Mouse (Mus musculus) kidney, embryonic 14.5 days (tissue): ENCODE results near the gene Cers4. TPM values are rescaled to one million over a fixed set of nuclear protein-coding genes. Genes with fewer than 3 reads are reported as not detected.

Source experiments
- ATAC-seq: fragments of 200-750 bp; cut with Nextera tagmentation; 2 replicates; pipeline ENCODE4 v1.8.0; 2017; ENCODE audit warnings: moderate number of reproducible peaks, mild to moderate bottlenecking, moderate TSS enrichment, moderate library complexity; ENCODE audit not compliant: low FRiP score, low TSS enrichment
- H3K27ac ChIP-seq: fragments of 300-500 bp; sonication (generic); 2 replicates; pipeline ENCODE4 v1.5.1; 2014; ENCODE audit warnings: low read depth, mild to moderate bottlenecking, low read length, moderate library complexity, mixed read lengths
- H3K27me3 ChIP-seq: fragments of 300-500 bp; sonication (generic); 2 replicates; pipeline ENCODE4 v1.6.1; 2014; ENCODE audit warnings: mild to moderate bottlenecking, low read length; ENCODE audit not compliant: control insufficient read depth, insufficient read depth
- H3K36me3 ChIP-seq: fragments of 300-500 bp; sonication (generic); 2 replicates; pipeline ENCODE4 v1.6.1; 2014; ENCODE audit warnings: low read length, mixed read lengths; ENCODE audit not compliant: control insufficient read depth, insufficient read depth
- H3K4me1 ChIP-seq: fragments of 300-500 bp; sonication (generic); 2 replicates; pipeline ENCODE4 v1.6.1; 2014; ENCODE audit warnings: low read length, mixed read lengths; ENCODE audit not compliant: control insufficient read depth, insufficient read depth
- H3K4me2 ChIP-seq: fragments of 300-500 bp; sonication (generic); replicated peaks from 2 replicates; pipeline ENCODE4 v1.6.1; 2014; ENCODE audit warnings: low read depth, mild to moderate bottlenecking, low read length
- H3K4me3 ChIP-seq: fragments of 300-500 bp; sonication (generic); 2 replicates; pipeline ENCODE4 v1.5.1; 2014; ENCODE audit warnings: mild to moderate bottlenecking, low read length
- H3K9ac ChIP-seq: fragments of 300-500 bp; sonication (generic); 2 replicates; pipeline ENCODE4 v1.6.1; 2014; ENCODE audit warnings: low read depth, mild to moderate bottlenecking, low read length, moderate library complexity
- H3K9me3 ChIP-seq: fragments of 300-500 bp; sonication (generic); 2 replicates; pipeline ENCODE4 v1.6.1; 2016; ENCODE audit warnings: low read length; ENCODE audit not compliant: control insufficient read depth
- WGBS: fragments of 180-500 bp; shearing (Covaris S2); extraction: QIAGEN DNeasy Blood & Tissue Kit; methylation state at CpG from one replicate; pipeline ENCODE4 v1.1.7; 2014; 5-methylcytosine and 5-hydroxymethylcytosine counted together
- polyA plus RNA-seq: library from polyadenylated mRNA; unstranded; fragments of >200 nt; fragmentation: Nextera tagmentation; extraction: Ambion mirVana; gene quantifications from 2 replicates; pipeline ENCODE4 v1.2.1, GENCODE M21; 2014

The Cers4 gene
- 14.2 and 18.1 TPM in 2 replicates for polyA plus RNA-seq

GRCm38 (mm10) chr8:4492851-4493685 is at the start of gene Cers4:
Gene Cers4 (plus strand): TSS chr8:4493026.
- under 1% methylated on average over 39 of the region's 39 CpGs for WGBS
- ATAC-seq: peak; percentile 96

GRCm38 (mm10) chr8:4458165-4458564 is 34.7 kb upstream of the Cers4 start:
- H3K36me3 ChIP-seq: no peaks in the 10 kb centered on the region
- no peak overlapping the region for H3K4me2 ChIP-seq
- no peak overlapping the region for H3K27ac ChIP-seq
- no peak overlapping the region for H3K9ac ChIP-seq
- no peaks in the 10 kb centered on the region for H3K27me3 ChIP-seq
- no peaks in the 10 kb centered on the region for H3K9me3 ChIP-seq
- no peak overlapping the region for H3K4me3 ChIP-seq
- WGBS: 88% methylated on average over 2 of the region's 2 CpGs
- H3K4me1 ChIP-seq: no peaks in the 10 kb centered on the region
- ATAC-seq: no peak

More at GRCm38 (mm10) chr8:4492851-4493685, at the start of gene Cers4:
- no peaks in the 10 kb centered on the region for H3K27me3 ChIP-seq
- peak within 1 kb of the TSS; percentile 65 for H3K9ac ChIP-seq
- H3K9me3 ChIP-seq: no peaks in the 10 kb centered on the region
- peak within 1 kb of the TSS; percentile 64 for H3K4me3 ChIP-seq
- H3K4me1 ChIP-seq: no peaks in the 10 kb centered on the region
- no peaks in the 10 kb centered on the region for H3K36me3 ChIP-seq
- H3K27ac ChIP-seq: peak within 1 kb of the TSS; percentile 27; the same call in 1 of the 2 replicates
- peak within 1 kb of the TSS; percentile 73 for H3K4me2 ChIP-seq

- no peak overlapping the region for H3K4me3 ChIP-seq
- 89% methylated on average over 2 of the region's 2 CpGs for WGBS
- ATAC-seq: no peak
These were observed 29.8 kb upstream of the Cers4 start for GRCm38 (mm10) chr8:4463061-4463460.

GRCm38 (mm10) chr8:4474419-4475187 is 18.2 kb upstream of the Cers4 start:
- ATAC-seq: no peak
- no peak overlapping the region for H3K4me2 ChIP-seq
- H3K36me3 ChIP-seq: no peaks in the 10 kb centered on the region
- no peak overlapping the region for H3K27ac ChIP-seq
- no peaks in the 10 kb centered on the region for H3K9me3 ChIP-seq
- no peaks in the 10 kb centered on the region for H3K4me1 ChIP-seq
- H3K9ac ChIP-seq: no peak overlapping the region
- H3K4me3 ChIP-seq: no peak overlapping the region
- WGBS: 66% methylated on average over 7 of the region's 7 CpGs
- no peaks in the 10 kb centered on the region for H3K27me3 ChIP-seq

More at GRCm38 (mm10) chr8:4463061-4463460, 29.8 kb upstream of the Cers4 start:
- Histone ChIP-seq H3K36me3 (no peaks in the 10 kb centered on the region), H3K4me1 (no peaks in the 10 kb centered on the region), H3K27ac (no peak overlapping the region), H3K27me3 (no peaks in the 10 kb centered on the region), H3K9me3 (no peaks in the 10 kb centered on the region), H3K9ac (no peak overlapping the region), H3K4me2 (no peak overlapping the region)

GRCm38 (mm10) chr8:4481154-4481553 is 11.7 kb upstream of the Cers4 start:
- no peak overlapping the region for H3K4me3 ChIP-seq
- no peaks in the 10 kb centered on the region for H3K9me3 ChIP-seq
- H3K4me1 ChIP-seq: no peaks in the 10 kb centered on the region
- no peak overlapping the region for H3K4me2 ChIP-seq
- no peaks in the 10 kb centered on the region for H3K27me3 ChIP-seq
- H3K9ac ChIP-seq: no peak overlapping the region
- ATAC-seq: no peak
- no peak overlapping the region for H3K27ac ChIP-seq
- H3K36me3 ChIP-seq: no peaks in the 10 kb centered on the region
- 72% methylated on average over 4 of the region's 4 CpGs for whole genome bisulfite sequencing

- Histone ChIP-seq H3K27ac (no peak overlapping the region), H3K4me1 (no peaks in the 10 kb centered on the region), H3K4me2 (no peak overlapping the region), H3K27me3 (no peaks in the 10 kb centered on the region), H3K36me3 (no peaks in the 10 kb centered on the region), H3K9me3 (no peaks in the 10 kb centered on the region), H3K4me3 (no peak overlapping the region), H3K9ac (no peak overlapping the region)
- no peak for ATAC-seq
- WGBS: 77% methylated on average over 4 of the region's 4 CpGs
These were observed 11.2 kb upstream of the Cers4 start for GRCm38 (mm10) chr8:4481586-4481985.

- Histone ChIP-seq H3K27ac (no peak overlapping the region), H3K36me3 (no peaks in the 10 kb centered on the region), H3K4me1 (no peaks in the 10 kb centered on the region), H3K9ac (no peak overlapping the region), H3K27me3 (no peaks in the 10 kb centered on the region), H3K9me3 (no peaks in the 10 kb centered on the region), H3K4me3 (no peak overlapping the region), H3K4me2 (no peak overlapping the region)
- 76% methylated on average over 4 of the region's 4 CpGs for WGBS
- no peak for ATAC-seq
These were observed 10.3 kb upstream of the Cers4 start for GRCm38 (mm10) chr8:4482501-4482900.

GRCm38 (mm10) chr8:4483330-4483729 is 9.5 kb upstream of the Cers4 start:
- WGBS: 73% methylated on average over 6 of the region's 6 CpGs
- H3K4me2 ChIP-seq: no peak overlapping the region
- no peak overlapping the region for H3K9ac ChIP-seq
- H3K27ac ChIP-seq: no peak overlapping the region
- no peaks in the 10 kb centered on the region for H3K36me3 ChIP-seq
- ATAC-seq: no peak
- no peaks in the 10 kb centered on the region for H3K27me3 ChIP-seq
- no peak overlapping the region for H3K4me3 ChIP-seq
- H3K4me1 ChIP-seq: no peaks in the 10 kb centered on the region
- no peaks in the 10 kb centered on the region for H3K9me3 ChIP-seq
